Mouse (Mus musculus): ENCODE measurements around the gene Nras. TPM values are rescaled to one million over a fixed set of nuclear protein-coding genes. Genes with fewer than 3 reads are reported as not detected.

Nras gene
- polyA plus RNA-seq, 1 experiment from 2014 or later, result 105 TPM

- H3K4me1 ChIP-seq (ENCODE audit: control insufficient read depth, insufficient read depth, low read length), result peaks cover 3% of the 10 kb centered on the region; the same call in 1 of the 2 replicates
- H3K4me3 ChIP-seq (ENCODE audit: low read depth, low read length), result peak within 1 kb of the TSS; percentile 52
- peak within 1 kb of the TSS; percentile 79 for H3K4me2 ChIP-seq (ENCODE audit: low read depth, severe bottlenecking)
- no peaks in the 10 kb centered on the region for H3K36me3 ChIP-seq (ENCODE audit: control insufficient read depth, insufficient read depth, low read length)
- H3K9me3 ChIP-seq (ENCODE audit: control insufficient read depth, low read length), result no peaks in the 10 kb centered on the region
- under 1% methylated on average over 72 of the region's 72 CpGs for WGBS
- peak; percentile 96 for ATAC-seq (ENCODE audit: insufficient number of reproducible peaks, low FRiP score, low TSS enrichment, low read depth)
- H3K27ac ChIP-seq (replicated peaks; ENCODE audit: low read depth, low read length), result no peak within 1 kb of the TSS
- DNase-seq (ENCODE audit: low spot score), result peak; percentile 96
- no peaks in the 10 kb centered on the region for H3K27me3 ChIP-seq (ENCODE audit: control insufficient read depth, insufficient read depth, low read length)
- H3K9ac ChIP-seq (ENCODE audit: low read length), result peak within 1 kb of the TSS; percentile 56
Observed at GRCm38 (mm10) chr3:103102454-103103390, 44.6 kb downstream of the Nras start, which contains the start of gene Dennd2c. Dennd2c (plus strand) TSS chr3:103102604.

GRCm38 (mm10) chr3:103107565-103108240 is 49.6 kb downstream of the Nras start:
- ATAC-seq (ENCODE audit: insufficient number of reproducible peaks, low FRiP score, low TSS enrichment, low read depth) (no peak), DNase-seq (ENCODE audit: low spot score) (no peak)
- Histone ChIP-seq H3K4me1 (ENCODE audit: control insufficient read depth, insufficient read depth, low read length) (no peaks in the 10 kb centered on the region), H3K36me3 (ENCODE audit: control insufficient read depth, insufficient read depth, low read length) (no peaks in the 10 kb centered on the region), H3K4me3 (ENCODE audit: low read depth, low read length) (no peak overlapping the region), H3K4me2 (ENCODE audit: low read depth, severe bottlenecking) (no peak overlapping the region), H3K27ac (replicated peaks; ENCODE audit: low read depth, low read length) (no peak overlapping the region), H3K9me3 (ENCODE audit: control insufficient read depth, low read length) (no peaks in the 10 kb centered on the region), H3K9ac (ENCODE audit: low read length) (no peak overlapping the region), H3K27me3 (ENCODE audit: control insufficient read depth, insufficient read depth, low read length) (no peaks in the 10 kb centered on the region)
- WGBS, result 82% methylated on average over 7 of the region's 7 CpGs

- DNase-seq (ENCODE audit: low spot score) (no peak), ATAC-seq (ENCODE audit: insufficient number of reproducible peaks, low FRiP score, low TSS enrichment, low read depth) (no peak)
- Histone ChIP-seq H3K9me3 (ENCODE audit: control insufficient read depth, low read length) (no peaks in the 10 kb centered on the region), H3K36me3 (ENCODE audit: control insufficient read depth, insufficient read depth, low read length) (no peaks in the 10 kb centered on the region), H3K27me3 (ENCODE audit: control insufficient read depth, insufficient read depth, low read length) (no peaks in the 10 kb centered on the region), H3K4me3 (ENCODE audit: low read depth, low read length) (no peak overlapping the region), H3K27ac (replicated peaks; ENCODE audit: low read depth, low read length) (no peak overlapping the region), H3K9ac (ENCODE audit: low read length) (no peak overlapping the region), H3K4me2 (ENCODE audit: low read depth, severe bottlenecking) (no peak overlapping the region), H3K4me1 (ENCODE audit: control insufficient read depth, insufficient read depth, low read length) (no peaks in the 10 kb centered on the region)
- 78% methylated on average over 5 of the region's 5 CpGs for WGBS
Observed at GRCm38 (mm10) chr3:103112216-103112615, 54.1 kb downstream of the Nras start.

Other genes starting within 250 kb of the Nras start
- not detected in 2 replicates for gene Sycp1, start 122.2 kb upstream of the Nras start, polyA plus RNA-seq (2014; fragmentation: Nextera tagmentation; extraction: Ambion mirVana)
- not detected in 2 replicates for gene Nr1h5, start 94.2 kb upstream of the Nras start, polyA plus RNA-seq (2014; fragmentation: Nextera tagmentation; extraction: Ambion mirVana)
- gene Sike1, start 62.6 kb upstream of the Nras start, polyA plus RNA-seq (2014; fragmentation: Nextera tagmentation; extraction: Ambion mirVana), result 57.8 and 64.6 TPM in 2 replicates
- gene Csde1, start 37.9 kb upstream of the Nras start, polyA plus RNA-seq (2014; fragmentation: Nextera tagmentation; extraction: Ambion mirVana), result 473 and 488 TPM in 2 replicates
- not detected in 2 replicates for gene Ampd1, start 15.7 kb downstream of the Nras start, polyA plus RNA-seq (2014; fragmentation: Nextera tagmentation; extraction: Ambion mirVana)
- gene Dennd2c, start 44.3 kb downstream of the Nras start, polyA plus RNA-seq (2014; fragmentation: Nextera tagmentation; extraction: Ambion mirVana), result 3.7 and 3.8 TPM in 2 replicates
- gene Bcas2, start 113.4 kb downstream of the Nras start, polyA plus RNA-seq (2014; fragmentation: Nextera tagmentation; extraction: Ambion mirVana), result 266 and 274 TPM in 2 replicates
- gene Trim33, start 221.0 kb downstream of the Nras start, polyA plus RNA-seq (2014; fragmentation: Nextera tagmentation; extraction: Ambion mirVana), result 27.5 and 33.7 TPM in 2 replicates